Mouse (Mus musculus): ENCODE results near the gene Olfr801. TPM values are rescaled to one million over a fixed set of nuclear protein-coding genes. Genes with fewer than 3 reads are reported as not detected.

The Olfr801 gene
- total and polyA plus RNA-seq, 3 experiments = not detected

- H3K9ac ChIP-seq (ENCODE audit: control insufficient read depth, low read depth, low read length, poor library complexity, severe bottlenecking) = no peak overlapping the region
- H3K27me3 ChIP-seq (ENCODE audit: control insufficient read depth in 1 of 2, insufficient read depth in 2 of 2, low read length in 2 of 2) = no peaks in the 10 kb centered on the region
- no peak for DNase-seq (ENCODE audit: low read depth, low spot score)
- H3K27ac ChIP-seq (ENCODE audit: control insufficient read depth, low read depth, low read length) = no peak overlapping the region
- no peak overlapping the region for H3K4me3 ChIP-seq (ENCODE audit: control insufficient read depth in 1 of 2, insufficient read depth in 1 of 2, low read depth in 2 of 2, low read length in 2 of 2)
- no peaks in the 10 kb centered on the region for H3K36me3 ChIP-seq (ENCODE audit: control insufficient read depth in 1 of 2, insufficient read depth in 2 of 2, low read length in 2 of 2)
- H3K4me1 ChIP-seq (ENCODE audit: control insufficient read depth in 1 of 2, insufficient read depth in 2 of 2, low read length in 2 of 2) = no peaks in the 10 kb centered on the region
- TF ChIP-seq SMC3 (IDR thresholded peaks at IDR 0.05; ENCODE audit: low read depth, low read length) (no peak), BHLHE40 (IDR thresholded peaks at IDR 0.05; ENCODE audit: borderline replicate concordance, low read depth, low read length) (no peak), MEF2A (IDR thresholded peaks at IDR 0.05; ENCODE audit: extremely low read depth, insufficient replicate concordance, low read depth, low read length, poor library complexity, severe bottlenecking) (no peak), NELFE (IDR thresholded peaks at IDR 0.05; ENCODE audit: low read depth, low read length) (no peak), MAX (IDR thresholded peaks at IDR 0.05; ENCODE audit: low read length) (no peak), RAD21 (IDR thresholded peaks at IDR 0.05; ENCODE audit: low read depth, low read length) (no peak), ELF1 (IDR thresholded peaks at IDR 0.05; ENCODE audit: low read depth, low read length) (no peak), EP300 (IDR thresholded peaks at IDR 0.05; ENCODE audit: low read depth in 1 of 2, low read length in 2 of 2) (no peak)
- no peaks in the 10 kb centered on the region for H3K9me3 ChIP-seq (replicated peaks; ENCODE audit: insufficient read depth, low read length)
- no peaks in the 10 kb centered on the region for H3K79me2 ChIP-seq (ENCODE audit: control insufficient read depth, insufficient read depth, low read length, poor library complexity)
Observed at GRCm38 (mm10) chr10:129651763-129652162, 21.9 kb downstream of the Olfr801 start.

GRCm38 (mm10) chr10:129637184-129637583 lies 36.5 kb downstream of the Olfr801 start, which contains the start of gene Olfr799:
Gene Olfr799 (plus strand): TSS chr10:129637484.
- Histone ChIP-seq H3K27ac (ENCODE audit: control insufficient read depth, low read depth, low read length) (no peak within 1 kb of the TSS), H3K27me3 (ENCODE audit: control insufficient read depth in 1 of 2, insufficient read depth in 2 of 2, low read length in 2 of 2) (no peaks in the 10 kb centered on the region), H3K9me3 (replicated peaks; ENCODE audit: insufficient read depth, low read length) (no peaks in the 10 kb centered on the region), H3K4me1 (ENCODE audit: control insufficient read depth in 1 of 2, insufficient read depth in 2 of 2, low read length in 2 of 2) (no peaks in the 10 kb centered on the region), H3K9ac (ENCODE audit: control insufficient read depth, low read depth, low read length, poor library complexity, severe bottlenecking) (no peak within 1 kb of the TSS), H3K79me2 (ENCODE audit: control insufficient read depth, insufficient read depth, low read length, poor library complexity) (no peaks in the 10 kb centered on the region), H3K4me3 (ENCODE audit: control insufficient read depth in 1 of 2, insufficient read depth in 1 of 2, low read depth in 2 of 2, low read length in 2 of 2) (no peak within 1 kb of the TSS), H3K36me3 (ENCODE audit: control insufficient read depth in 1 of 2, insufficient read depth in 2 of 2, low read length in 2 of 2) (no peaks in the 10 kb centered on the region)
- TF ChIP-seq JUND (IDR thresholded peaks at IDR 0.05; ENCODE audit: low read depth, low read length) (no peak), CHD2 (IDR thresholded peaks at IDR 0.05; ENCODE audit: low read length) (no peak), USF1 (IDR thresholded peaks at IDR 0.05; ENCODE audit: low read depth, low read length) (no peak), HCFC1 (IDR thresholded peaks at IDR 0.05; ENCODE audit: low read depth, low read length) (no peak), CHD1 (IDR thresholded peaks at IDR 0.05; ENCODE audit: low read depth, low read length) (no peak), RCOR1 (IDR thresholded peaks at IDR 0.05; ENCODE audit: low read depth, low read length) (no peak)
- no peak for DNase-seq (ENCODE audit: low read depth, low spot score)

GRCm38 (mm10) chr10:129627834-129628233 lies 45.8 kb downstream of the Olfr801 start, which contains the start of gene Olfr798:
Gene Olfr798 (minus strand): TSS chr10:129627934.
- no peaks in the 10 kb centered on the region for H3K36me3 ChIP-seq (ENCODE audit: control insufficient read depth in 1 of 2, insufficient read depth in 2 of 2, low read length in 2 of 2)
- H3K79me2 ChIP-seq (ENCODE audit: control insufficient read depth, insufficient read depth, low read length, poor library complexity) = no peaks in the 10 kb centered on the region
- TF ChIP-seq E2F4 (IDR thresholded peaks at IDR 0.05; ENCODE audit: borderline replicate concordance, low read depth, low read length) (no peak), CHD2 (IDR thresholded peaks at IDR 0.05; ENCODE audit: low read length) (no peak), MYB (IDR thresholded peaks at IDR 0.05; ENCODE audit: low read depth, low read length) (no peak), RCOR1 (IDR thresholded peaks at IDR 0.05; ENCODE audit: low read depth, low read length) (no peak), MAZ (IDR thresholded peaks at IDR 0.05; ENCODE audit: low read depth, low read length) (no peak), NELFE (IDR thresholded peaks at IDR 0.05; ENCODE audit: low read depth, low read length) (no peak), MXI1 (IDR thresholded peaks at IDR 0.05; ENCODE audit: low read depth, low read length) (no peak), KAT2A (conservative IDR thresholded peaks at IDR 0.05; ENCODE audit: low read depth, low read length) (no peak), POLR2AphosphoS5 (IDR thresholded peaks at IDR 0.05; ENCODE audit: borderline replicate concordance, low read depth, low read length) (no peak), GATA1 (IDR thresholded peaks at IDR 0.05; ENCODE audit: low read depth, low read length) (no peak), ELF1 (IDR thresholded peaks at IDR 0.05; ENCODE audit: low read depth, low read length) (no peak), ZMIZ1 (IDR thresholded peaks at IDR 0.05; ENCODE audit: low read depth, low read length) (no peak), SIN3A (IDR thresholded peaks at IDR 0.05; ENCODE audit: low read length) (no peak), ZKSCAN1 (IDR thresholded peaks at IDR 0.05; ENCODE audit: low read depth, low read length) (no peak), CTCF (IDR thresholded peaks at IDR 0.05 in 2 of 3, conservative IDR thresholded peaks at IDR 0.05 in 1 of 3; ENCODE audit: control insufficient read depth in 1 of 3, insufficient read depth in 1 of 3, low read depth in 2 of 3, low read length in 3 of 3, poor library complexity in 1 of 3, severe bottlenecking in 1 of 3) (no peak)
- no peak within 1 kb of the TSS for H3K9ac ChIP-seq (ENCODE audit: control insufficient read depth, low read depth, low read length, poor library complexity, severe bottlenecking)
- no peaks in the 10 kb centered on the region for H3K27me3 ChIP-seq (ENCODE audit: control insufficient read depth in 1 of 2, insufficient read depth in 2 of 2, low read length in 2 of 2)
- H3K9me3 ChIP-seq (replicated peaks; ENCODE audit: insufficient read depth, low read length) = no peaks in the 10 kb centered on the region
- H3K27ac ChIP-seq (ENCODE audit: control insufficient read depth, low read depth, low read length) = no peak within 1 kb of the TSS
- no peaks in the 10 kb centered on the region for H3K4me1 ChIP-seq (ENCODE audit: control insufficient read depth in 1 of 2, insufficient read depth in 2 of 2, low read length in 2 of 2)
- no peak for DNase-seq (ENCODE audit: low read depth, low spot score)
- H3K4me3 ChIP-seq (ENCODE audit: control insufficient read depth in 1 of 2, insufficient read depth in 1 of 2, low read depth in 2 of 2, low read length in 2 of 2) = no peak within 1 kb of the TSS
